Mouse (Mus musculus) megakaryocyte, adult 5-6 weeks (primary cell): ENCODE results near the gene Kcng4. TPM values are rescaled to one million over a fixed set of nuclear protein-coding genes. Genes with fewer than 3 reads are reported as not detected.

Experiments
- ATAC-seq: 2 replicates; pipeline ENCODE4 v1.8.0; 2016; ENCODE audit warnings: mild to moderate bottlenecking, inconsistent platforms; ENCODE audit not compliant: poor library complexity, severe bottlenecking
- total RNA-seq, 2 experiments: library from RNA; stranded (forward) in 1 of 2; stranded (reverse) in 1 of 2; fragments of 153-499, 151-499 nt in 1 of 2; fragments of 221-1000, 200-1000 nt in 1 of 2; gene quantifications; 2 replicates each; pipeline versions ENCODE4 v1.2.3 to v1.2.4; 2015 to 2017

Gene Kcng4
- total RNA-seq, 2 experiments from 2014 or later, result not detected

- ATAC-seq, result no peak
Observed at GRCm38 (mm10) chr8:119642960-119643359, 7.5 kb upstream of the Kcng4 start.

GRCm38 (mm10) chr8:119641058-119641457, 5.6 kb upstream of the Kcng4 start:
- ATAC-seq, result no peak

GRCm38 (mm10) chr8:119639798-119640197, 4.3 kb upstream of the Kcng4 start:
- ATAC-seq, result no peak

- no peak for ATAC-seq
Observed at GRCm38 (mm10) chr8:119638261-119638660, 2.8 kb upstream of the Kcng4 start.

- no peak for ATAC-seq
Observed at GRCm38 (mm10) chr8:119637381-119637780, 1.9 kb upstream of the Kcng4 start.

- ATAC-seq, result no peak
Observed at GRCm38 (mm10) chr8:119636766-119637165, 1.3 kb upstream of the Kcng4 start.

GRCm38 (mm10) chr8:119635958-119636357, 478 bp upstream of the Kcng4 start:
- no peak for ATAC-seq

GRCm38 (mm10) chr8:119634616-119635336, 704 bp downstream of the Kcng4 start:
- ATAC-seq, result no peak

- no peak for ATAC-seq
Observed at GRCm38 (mm10) chr8:119632909-119633308, 2.6 kb downstream of the Kcng4 start.

GRCm38 (mm10) chr8:119632246-119632645, 3.2 kb downstream of the Kcng4 start:
- no peak for ATAC-seq

- ATAC-seq, result no peak
Observed at GRCm38 (mm10) chr8:119630841-119631240, 4.6 kb downstream of the Kcng4 start.

GRCm38 (mm10) chr8:119627613-119628359, 7.7 kb downstream of the Kcng4 start:
- no peak for ATAC-seq

- ATAC-seq, result no peak
Observed at GRCm38 (mm10) chr8:119627199-119627598, 8.3 kb downstream of the Kcng4 start.

GRCm38 (mm10) chr8:119625788-119626187, 9.7 kb downstream of the Kcng4 start:
- no peak for ATAC-seq

- no peak for ATAC-seq
Observed at GRCm38 (mm10) chr8:119624916-119625315, 10.6 kb downstream of the Kcng4 start.

GRCm38 (mm10) chr8:119623744-119624143, 11.7 kb downstream of the Kcng4 start:
- no peak for ATAC-seq

GRCm38 (mm10) chr8:119623061-119623460, 12.4 kb downstream of the Kcng4 start:
- no peak for ATAC-seq

GRCm38 (mm10) chr8:119622555-119622954, 12.9 kb downstream of the Kcng4 start:
- ATAC-seq, result no peak

GRCm38 (mm10) chr8:119620848-119621465, 14.5 kb downstream of the Kcng4 start:
- no peak for ATAC-seq

GRCm38 (mm10) chr8:119620116-119620840, 15.2 kb downstream of the Kcng4 start:
- ATAC-seq, result no peak

GRCm38 (mm10) chr8:119618887-119619286, 16.6 kb downstream of the Kcng4 start:
- no peak for ATAC-seq
